Mouse (Mus musculus): ENCODE data around the gene Msgn1.

GRCm38 (mm10) chr12:11196830-11197229 lies 11.9 kb downstream of the Msgn1 start:
- TF ChIP-seq POLR2A (IDR thresholded peaks at IDR 0.05; ENCODE audit: insufficient read length, low read depth) (no peak), MYOG (IDR thresholded peaks at IDR 0.05; ENCODE audit: control insufficient read depth in 1 of 3, insufficient read depth in 1 of 3, insufficient read length in 2 of 3, low read depth in 2 of 3) (no peak), E2F4 (IDR thresholded peaks at IDR 0.05; ENCODE audit: insufficient read depth) (no peak), USF1 (IDR thresholded peaks at IDR 0.05; ENCODE audit: low read depth) (no peak)

All from myocyte (in vitro differentiated cells).